Mouse (Mus musculus) heart, adult 11 months (tissue): ENCODE data around the gene Clta.
A peak's percentile ranks its signal among the peaks of the same experiment; 100 is the strongest.

Source experiments
- DNase-seq: peaks from one replicate; pipeline ENCODE4 v3.0.0; 2022

The Clta gene

GRCm38 (mm10) chr4:44004126-44004525 lies at the start of gene Clta:
Gene Clta (plus strand): TSS chr4:44004452.
- peak; percentile 62 for DNase-seq

DNA sequence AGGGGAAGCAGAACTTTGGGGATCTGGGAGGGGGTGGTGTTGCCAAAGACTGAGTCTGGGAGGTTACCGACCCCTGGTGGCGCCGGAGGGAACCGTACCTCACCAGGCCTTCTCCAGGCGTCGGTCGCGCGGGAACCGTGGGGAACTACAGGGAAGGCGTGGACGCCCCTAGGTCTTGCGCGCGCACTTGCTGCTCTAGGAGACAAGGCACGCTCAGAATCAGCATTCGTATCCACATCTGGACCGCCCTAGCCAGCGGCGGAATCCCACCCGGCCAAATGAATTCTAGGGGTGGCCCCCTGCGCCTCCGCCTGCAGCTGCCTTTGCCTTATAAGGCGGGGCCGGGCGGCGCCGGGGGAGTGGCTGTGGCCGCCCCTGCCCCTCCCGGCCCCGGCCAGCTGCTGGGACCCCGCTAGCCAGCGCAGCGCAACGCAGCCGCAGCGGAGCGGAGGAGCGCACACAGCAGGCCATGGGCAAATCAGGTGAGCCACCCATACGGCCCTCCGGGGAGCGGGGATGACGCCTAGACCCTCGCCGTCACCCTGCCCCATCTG lies 46.9 kb upstream of the Clta start, which contains the start of gene Glipr2:
TSS of gene Glipr2 (plus strand) at position 110 of the 554 bp plus-strand sequence.
- peak; percentile 98 for DNase-seq

DNA sequence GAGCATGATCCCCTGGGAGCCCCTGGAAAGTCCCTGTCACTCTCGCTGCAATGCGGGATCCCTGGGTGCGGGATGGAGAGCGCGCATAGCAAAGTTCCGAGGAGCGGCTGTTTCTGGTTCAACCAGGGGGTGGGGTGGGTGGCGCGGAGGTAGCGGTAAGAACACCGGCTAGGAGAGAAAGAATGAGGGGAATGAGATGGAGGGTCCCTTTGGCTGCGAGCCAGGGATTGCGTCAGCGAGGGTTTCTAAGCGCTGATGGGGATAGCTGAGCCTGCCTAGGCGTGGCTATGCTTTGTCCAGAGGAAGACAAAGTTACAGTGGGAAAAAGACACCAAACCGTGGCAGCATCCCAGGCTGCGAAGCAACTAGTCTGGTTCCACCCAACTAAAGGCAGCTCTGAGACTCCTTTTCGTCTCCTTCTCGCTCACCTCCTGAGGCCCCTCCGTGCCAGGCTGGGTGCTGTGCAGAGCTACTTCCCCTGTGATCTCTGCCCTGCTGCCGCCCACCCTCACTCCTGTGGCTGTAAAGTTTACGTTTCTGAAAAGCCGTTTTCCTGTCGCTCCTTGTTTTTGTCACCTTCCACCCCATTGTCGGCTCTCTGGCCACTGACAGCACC lies 46.3 kb upstream of the Clta start:
- no peak for DNase-seq

DNA sequence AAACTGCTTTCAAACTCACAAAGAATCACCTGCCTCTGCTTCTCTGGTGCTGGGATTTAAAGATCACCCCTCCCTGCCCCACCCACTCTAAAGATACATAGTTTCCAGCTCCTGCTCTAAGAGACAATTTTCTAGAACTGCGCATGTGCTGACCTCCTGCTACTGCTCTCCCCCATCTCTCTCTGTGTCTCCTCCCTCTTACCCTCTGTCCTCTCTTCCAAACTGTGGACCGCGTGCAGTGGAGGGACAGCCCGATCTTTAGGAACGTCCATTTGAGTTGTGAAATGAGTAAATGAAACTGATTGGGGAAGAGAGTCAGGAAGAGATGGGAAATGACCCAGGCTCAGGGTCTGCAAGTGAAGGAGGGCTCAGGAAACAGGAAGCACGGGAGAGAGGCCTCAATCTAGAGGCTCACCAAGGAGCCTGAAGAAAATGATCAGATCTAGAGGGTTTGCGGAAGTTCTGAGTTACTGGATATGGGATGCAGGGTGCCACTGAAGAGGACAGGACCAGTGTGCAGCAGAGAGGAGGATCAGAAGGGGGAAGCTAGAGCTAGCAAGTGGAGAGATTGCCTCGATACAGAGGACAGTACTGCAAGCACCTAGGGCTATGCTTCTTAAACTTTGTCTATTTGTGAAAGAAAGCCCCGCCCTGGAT lies 44.6 kb upstream of the Clta start:
- peak; percentile 94 for DNase-seq

GRCm38 (mm10) chr4:43960207-43960606 lies 44.0 kb upstream of the Clta start:
- no peak for DNase-seq

DNA sequence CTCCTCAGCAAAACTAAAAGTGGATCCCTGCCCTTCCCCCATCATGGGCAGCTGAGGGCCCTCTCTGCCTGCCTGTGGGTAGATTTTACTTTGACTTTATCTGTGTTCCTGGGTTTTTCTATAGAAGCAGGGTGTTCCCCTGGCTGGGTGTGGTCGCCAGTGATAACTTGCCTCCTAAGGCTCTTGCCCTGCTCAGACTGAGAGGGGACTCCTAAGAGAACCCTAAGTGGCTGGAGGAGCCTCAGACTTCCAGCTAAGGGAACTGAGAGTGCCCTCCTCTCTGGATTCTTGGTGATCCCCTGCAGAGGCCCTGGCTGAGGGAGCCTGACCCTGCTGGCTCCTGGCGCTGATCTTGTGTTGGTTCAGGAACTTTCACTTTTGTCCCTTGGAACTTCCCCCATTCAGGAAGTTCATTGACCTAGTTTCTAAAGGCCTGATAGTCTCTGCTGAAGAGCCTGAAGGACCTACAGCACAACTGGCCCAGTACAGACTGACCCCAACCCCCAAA lies 39.9 kb upstream of the Clta start:
- DNase-seq = no peak

GRCm38 (mm10) chr4:43964951-43965684 lies 39.1 kb upstream of the Clta start:
- no peak for DNase-seq

DNA sequence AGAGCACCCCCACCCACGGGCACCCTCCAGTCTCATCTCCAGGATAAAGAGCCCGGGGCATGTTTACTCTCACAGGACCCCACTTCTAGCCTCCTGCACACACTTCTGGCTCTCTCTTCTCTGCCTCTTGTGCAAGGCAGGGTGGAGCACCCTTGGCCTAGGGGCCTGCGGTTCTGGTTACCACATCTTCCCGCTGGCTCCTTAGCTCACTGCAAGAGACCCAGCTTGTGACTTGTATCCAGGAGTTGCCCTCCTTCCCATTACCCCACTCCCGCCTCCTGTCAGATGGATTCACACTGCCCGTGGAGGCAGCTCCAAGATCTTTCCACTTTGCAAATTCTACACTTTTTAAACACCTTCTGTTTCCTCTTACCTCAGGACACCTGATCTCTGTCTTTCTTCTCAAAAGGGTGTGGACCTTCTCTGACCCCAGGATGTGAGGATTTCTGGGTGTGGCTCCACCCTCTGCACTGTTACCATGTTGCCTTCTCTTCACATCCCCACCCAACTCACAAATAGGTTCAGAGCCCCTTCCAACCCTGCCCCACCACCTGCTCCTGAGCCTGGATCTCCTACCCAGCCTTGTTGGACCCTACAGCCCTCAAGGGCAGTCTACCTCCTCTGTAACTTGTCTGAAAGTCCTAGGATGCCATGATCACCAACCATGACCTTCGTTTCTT lies 38.3 kb upstream of the Clta start:
- DNase-seq = no peak

GRCm38 (mm10) chr4:43968650-43969049 lies 35.6 kb upstream of the Clta start:
- DNase-seq = peak; percentile 97

DNA sequence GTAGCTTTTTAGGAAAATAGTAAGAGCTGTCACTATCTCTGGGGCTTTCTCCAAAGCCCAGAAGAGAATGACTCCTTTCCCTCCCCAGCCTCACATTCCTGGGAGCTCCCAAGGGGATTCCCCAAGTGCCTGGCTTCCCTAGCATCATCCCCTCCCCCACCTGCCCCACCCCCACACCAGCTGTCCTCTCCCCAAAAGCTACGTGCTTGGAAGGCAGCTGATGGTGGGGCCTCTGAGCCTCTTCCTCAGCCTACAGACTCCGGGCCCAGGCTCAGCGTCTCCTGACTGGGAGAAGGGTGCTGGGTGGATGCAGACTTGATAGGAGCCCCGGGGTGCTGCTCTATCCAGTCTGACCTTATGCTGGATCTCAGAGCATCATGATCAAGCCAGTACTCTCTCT lies 34.9 kb upstream of the Clta start:
- DNase-seq = peak; percentile 93

DNA sequence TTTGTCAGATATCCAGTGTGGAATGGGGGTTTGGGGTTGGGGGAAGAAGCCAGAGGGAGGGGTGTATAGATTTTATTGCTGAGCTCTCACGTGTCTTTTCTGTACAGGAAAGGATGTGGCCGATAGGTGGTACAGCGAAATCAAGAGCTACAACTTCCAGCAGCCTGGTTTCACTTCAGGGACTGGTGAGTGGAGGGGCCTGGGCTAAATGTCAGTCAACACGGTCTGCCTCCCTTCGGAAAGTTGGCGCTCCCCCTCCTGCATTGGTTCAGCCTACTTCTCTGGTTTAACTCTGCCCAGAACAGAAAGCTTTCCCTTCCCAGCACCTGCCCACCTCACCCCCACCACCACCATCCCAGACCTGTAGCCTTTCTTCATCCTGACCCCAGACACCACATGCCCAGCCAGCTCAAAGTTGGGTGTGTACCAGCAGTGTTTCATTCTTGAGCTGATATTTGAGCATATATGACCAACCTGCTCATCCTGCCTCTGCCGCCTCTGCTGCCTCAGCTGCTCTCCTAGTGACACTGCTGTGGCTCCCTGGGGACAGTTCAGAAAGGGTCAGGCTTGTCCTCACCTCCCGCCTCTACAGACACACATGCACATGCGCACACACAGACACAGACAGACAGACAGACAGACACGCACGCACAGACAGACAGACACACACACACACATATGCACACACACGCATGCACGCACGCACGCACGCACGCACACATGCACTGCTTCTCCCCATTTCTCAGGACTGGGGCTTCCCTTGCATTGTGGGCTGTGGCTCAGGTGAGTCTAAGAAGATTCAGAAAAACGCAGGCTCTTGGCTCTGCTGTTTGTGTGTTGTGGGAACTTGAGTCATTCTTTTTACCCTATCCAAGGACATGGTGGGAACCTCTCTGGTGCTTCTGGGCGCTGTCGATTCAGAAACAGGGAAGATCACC lies 33.6 kb upstream of the Clta start:
- DNase-seq = no peak

DNA sequence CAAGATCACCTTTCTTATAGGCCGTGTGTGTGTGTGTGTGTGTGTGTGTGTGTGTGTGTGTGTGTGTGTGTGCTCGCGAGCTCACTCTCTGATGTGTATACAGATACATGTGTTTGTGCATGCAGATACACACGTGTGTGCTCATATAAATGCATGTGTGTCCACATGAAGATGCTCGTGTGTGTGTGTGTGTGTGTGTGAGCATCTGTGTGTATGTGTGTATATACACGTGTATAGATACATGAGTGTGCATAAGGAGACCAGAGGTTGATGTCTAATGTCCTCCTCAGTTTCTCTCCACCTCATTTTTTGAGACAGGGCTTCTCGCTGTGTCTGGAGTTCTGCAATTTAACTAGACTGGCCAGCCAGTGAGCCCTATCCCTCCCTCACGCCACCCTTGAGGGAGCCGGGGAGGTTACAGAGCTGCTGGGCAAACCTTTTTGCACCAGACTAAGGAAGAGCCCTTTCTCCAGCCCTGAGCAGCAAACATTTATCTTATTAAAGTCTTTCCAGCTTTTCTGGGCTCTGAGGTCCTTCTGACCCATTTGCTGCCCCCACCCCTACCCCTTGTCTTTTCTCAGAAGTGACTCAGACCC lies 32.6 kb upstream of the Clta start:
- DNase-seq = no peak

DNA sequence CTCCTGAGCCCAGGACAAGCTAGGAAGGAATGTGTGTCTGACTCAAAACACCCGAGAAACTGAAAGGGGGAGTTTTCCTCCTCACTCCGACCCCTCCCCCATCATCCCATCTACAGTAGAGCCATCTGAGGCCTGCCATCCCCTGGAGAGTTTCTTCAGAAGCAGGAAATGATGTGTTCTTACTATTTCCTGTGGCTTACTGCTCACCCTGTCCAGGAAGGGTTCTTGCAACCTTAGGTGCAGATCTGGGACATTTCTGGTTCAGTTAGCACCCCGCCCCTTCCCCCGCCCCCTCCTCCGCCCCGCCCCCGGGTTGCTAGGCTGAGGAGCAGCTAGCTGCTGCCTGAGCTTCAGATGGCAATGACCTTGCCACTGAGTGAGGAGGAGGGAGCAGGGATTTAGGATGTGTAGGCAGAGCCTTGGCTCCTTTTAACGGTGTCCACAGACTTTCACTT lies 32.1 kb upstream of the Clta start:
- DNase-seq = peak; percentile 94

GRCm38 (mm10) chr4:43973526-43973981 lies 30.7 kb upstream of the Clta start:
- peak; percentile 99 for DNase-seq

GRCm38 (mm10) chr4:43974914-43975616 lies 29.2 kb upstream of the Clta start:
- DNase-seq = peak; percentile 71

DNA sequence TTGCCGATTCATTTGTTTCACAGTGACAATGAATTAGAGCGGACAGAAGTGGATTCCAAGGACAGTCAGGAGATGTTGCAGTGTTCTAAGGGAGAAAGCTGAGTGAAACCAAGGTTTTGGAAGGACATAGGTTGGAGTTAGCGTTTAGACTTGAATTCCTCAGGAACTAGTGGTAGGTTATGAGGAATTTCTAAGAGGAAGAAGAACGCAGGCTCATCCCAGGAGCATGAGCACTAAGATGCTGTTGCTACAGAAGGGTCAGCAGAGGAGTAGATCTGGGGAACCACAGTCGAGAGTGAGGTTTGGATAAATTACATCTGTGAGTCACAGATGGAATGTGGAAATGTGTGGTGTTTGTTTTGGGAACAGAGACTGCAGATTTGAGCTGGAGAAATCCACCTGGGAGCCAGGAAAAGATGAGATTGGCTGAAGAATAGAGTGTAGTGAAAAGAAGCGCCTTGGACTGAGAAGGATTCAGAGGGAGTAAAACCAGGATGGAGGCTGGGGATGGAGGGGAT lies 28.0 kb upstream of the Clta start:
- peak; percentile 86 for DNase-seq

- peak; percentile 97 for DNase-seq
These were observed 25.5 kb upstream of the Clta start for GRCm38 (mm10) chr4:43978521-43979443.

GRCm38 (mm10) chr4:43979746-43980145 lies 24.5 kb upstream of the Clta start:
- peak; percentile 93 for DNase-seq

DNA sequence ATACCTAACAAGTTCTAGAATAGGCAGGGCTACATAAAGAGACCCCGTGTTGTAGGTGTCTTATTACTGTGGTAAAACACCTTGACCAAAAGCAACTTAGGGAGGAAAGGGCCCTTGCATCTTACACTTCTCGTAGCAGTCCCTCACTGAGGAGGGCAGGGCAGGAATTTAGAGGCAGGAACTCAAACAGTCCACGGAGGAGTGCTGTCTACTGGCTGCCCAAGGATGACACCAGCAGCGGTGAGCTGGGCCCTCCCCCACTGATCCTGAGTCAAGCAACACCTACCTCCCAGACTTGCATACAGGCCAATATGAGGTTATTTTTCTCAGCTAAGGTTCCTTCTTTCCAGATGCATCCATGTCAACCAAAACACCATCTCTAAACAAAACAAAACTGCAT lies 24.0 kb upstream of the Clta start:
- DNase-seq = peak; percentile 83
